Mouse (Mus musculus) gastrocnemius, adult 18-20 months (tissue): ENCODE results near the gene Scamp2. TPM values are rescaled to one million over a fixed set of nuclear protein-coding genes. Genes with fewer than 3 reads are reported as not detected.
A peak's percentile ranks its signal among the peaks of the same experiment; 100 is the strongest.

Experiments
- DNase-seq: peaks from one replicate; pipeline ENCODE4 v3.0.0; 2021; ENCODE audit warnings: low spot score
- long read RNA-seq, 2 experiments: library from polyadenylated mRNA; stranded (forward); transcript quantifications; one replicate each; pipeline ENCODE4 v2.0.0; 2021
- total RNA-seq, 2 experiments: library from RNA; stranded (reverse); gene quantifications; 2 replicates each; pipeline ENCODE4 v1.2.3; 2021

Scamp2 gene
- 10 to 100 TPM; 41.8 to 43.1 TPM for total RNA-seq
- long read RNA-seq, experiment 1, transcript Scamp2-201 (9 exons, 2,340 nt): major isoform, 104 of 117 reads
- long read RNA-seq, experiment 1, partial matches to known transcripts: 6 of 117 reads
- long read RNA-seq, experiment 1, other reads (novel, unspliced or antisense): 7 of 117 reads
- long read RNA-seq, experiment 2, transcript Scamp2-201 (9 exons, 2,340 nt): major isoform, 70 of 86 reads
- long read RNA-seq, experiment 2, partial matches to known transcripts: 2 of 86 reads
- long read RNA-seq, experiment 2, other reads (novel, unspliced or antisense): 11 of 86 reads

GRCm38 (mm10) chr9:57560861-57561710, at the start of gene Scamp2:
Scamp2 (plus strand) TSS chr9:57560943.
- DNase-seq: peak; percentile 94

GRCm38 (mm10) chr9:57517113-57517512, 43.6 kb upstream of the Scamp2 start:
- peak; percentile 48 for DNase-seq

- no peak for DNase-seq
Observed at GRCm38 (mm10) chr9:57520375-57521055, 40.2 kb upstream of the Scamp2 start.

DNA sequence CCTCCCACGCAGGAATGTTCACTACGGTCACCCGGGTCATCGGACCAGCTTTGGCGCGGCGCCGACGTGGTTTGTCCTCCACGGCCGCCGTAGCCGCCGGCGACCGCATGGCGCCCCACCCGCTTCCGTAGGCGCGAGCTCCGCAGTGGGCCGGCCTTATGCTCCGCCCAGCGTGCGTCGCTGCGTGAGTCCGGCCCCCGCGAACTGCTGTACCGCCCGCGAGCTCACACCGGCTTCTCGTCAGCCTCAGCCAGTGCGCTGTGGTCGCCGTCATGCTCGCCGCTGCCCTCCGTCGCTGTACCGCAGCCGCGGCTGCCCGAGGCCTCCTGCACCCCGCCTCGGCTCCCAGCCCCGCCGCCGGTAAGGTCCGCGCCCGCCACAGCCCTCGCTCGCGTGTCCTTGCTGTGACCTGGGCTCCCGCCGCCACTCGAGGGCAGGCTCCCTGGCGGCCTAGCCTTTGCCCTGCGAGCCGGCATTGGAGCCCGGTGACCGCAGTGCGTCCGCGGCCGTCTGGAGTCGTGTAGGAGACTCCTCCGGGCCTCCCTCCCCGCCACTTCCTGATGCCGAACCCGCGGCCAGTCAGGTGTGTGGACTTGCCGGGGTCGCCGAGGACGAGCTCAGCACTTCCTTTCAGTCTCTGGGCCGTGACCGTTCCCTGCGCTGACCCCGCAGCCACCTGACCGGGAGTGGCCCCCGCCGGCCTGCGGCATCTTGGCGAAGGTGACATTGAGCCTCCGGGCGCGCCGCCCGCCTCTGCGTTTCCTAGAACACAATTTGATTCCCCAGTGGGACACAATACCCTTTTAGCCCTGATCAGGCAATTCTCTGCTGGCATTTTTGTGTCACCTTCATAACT, 39.5 kb upstream of the Scamp2 start, which contains the start of gene Cox5a:
Gene Cox5a (plus strand): TSS at position 219 of the 856 bp plus-strand sequence.
- DNase-seq: peak; percentile 93

- DNase-seq: no peak
Observed at GRCm38 (mm10) chr9:57522114-57522860, 38.5 kb upstream of the Scamp2 start.

- DNase-seq: no peak
Observed at GRCm38 (mm10) chr9:57522861-57523246, 37.9 kb upstream of the Scamp2 start.

GRCm38 (mm10) chr9:57523754-57524153, 37.0 kb upstream of the Scamp2 start:
- DNase-seq: no peak

- no peak for DNase-seq
Observed at GRCm38 (mm10) chr9:57524439-57524838, 36.3 kb upstream of the Scamp2 start.

DNA sequence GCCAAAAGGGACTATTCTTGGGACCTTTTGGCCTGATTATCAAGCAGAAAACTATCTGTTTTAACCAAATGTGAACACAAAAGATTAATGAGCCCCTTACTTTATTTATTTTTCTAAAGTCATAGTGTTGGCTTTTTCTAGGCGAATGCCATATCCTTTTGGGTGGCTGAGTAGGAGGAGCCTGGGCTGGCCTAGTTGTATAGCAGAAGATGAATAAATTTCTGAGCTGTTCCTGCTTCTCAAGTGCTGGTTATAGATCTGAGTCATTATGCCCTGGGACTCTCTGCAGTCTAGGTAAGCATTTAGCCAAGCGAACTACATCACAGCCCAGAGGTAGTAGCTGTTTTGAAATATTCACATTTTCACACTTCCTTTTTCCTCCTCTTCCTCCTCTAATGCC, 35.2 kb upstream of the Scamp2 start:
- no peak for DNase-seq

DNA sequence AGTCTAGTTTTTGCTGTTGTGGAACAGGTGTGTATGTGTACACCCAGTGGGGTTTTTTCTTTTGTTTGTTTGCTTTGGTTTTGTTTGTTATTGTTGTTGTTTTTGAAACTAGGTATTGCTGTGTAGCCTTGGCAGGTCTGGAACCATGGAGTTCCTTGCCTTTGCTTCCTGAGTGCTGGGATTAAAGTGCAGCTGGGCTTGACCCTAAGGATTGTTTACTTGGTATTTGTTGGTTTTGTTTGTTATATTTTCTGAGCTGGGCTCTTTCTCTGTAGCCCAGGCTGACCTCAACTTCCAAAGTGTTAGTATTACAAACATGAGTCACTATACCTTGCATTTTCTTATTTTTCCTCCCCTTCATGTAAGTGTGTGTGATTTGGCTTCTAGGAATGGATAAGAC, 34.3 kb upstream of the Scamp2 start:
- no peak for DNase-seq

DNA sequence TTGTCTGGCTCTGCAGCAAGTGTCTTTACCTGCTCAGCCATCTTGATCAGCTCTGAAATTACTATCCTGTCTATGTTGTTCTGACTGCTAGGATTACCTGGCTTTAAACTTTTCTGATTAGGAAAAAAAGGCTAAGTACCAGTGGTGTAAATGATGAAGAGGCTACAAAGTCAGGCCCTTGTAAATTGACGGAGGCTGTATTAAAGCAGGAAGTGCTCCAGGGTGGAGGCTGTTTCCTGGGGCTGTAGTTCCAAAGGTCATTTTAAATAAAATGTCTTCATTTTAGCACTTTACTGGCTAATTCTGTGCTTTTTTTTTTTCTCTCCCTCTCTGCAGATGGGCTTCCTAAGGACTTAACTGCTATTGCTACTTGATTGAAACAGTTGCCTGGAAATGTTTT, 28.8 kb upstream of the Scamp2 start:
- DNase-seq: no peak

GRCm38 (mm10) chr9:57536362-57536761, 24.4 kb upstream of the Scamp2 start:
- DNase-seq: no peak

DNA sequence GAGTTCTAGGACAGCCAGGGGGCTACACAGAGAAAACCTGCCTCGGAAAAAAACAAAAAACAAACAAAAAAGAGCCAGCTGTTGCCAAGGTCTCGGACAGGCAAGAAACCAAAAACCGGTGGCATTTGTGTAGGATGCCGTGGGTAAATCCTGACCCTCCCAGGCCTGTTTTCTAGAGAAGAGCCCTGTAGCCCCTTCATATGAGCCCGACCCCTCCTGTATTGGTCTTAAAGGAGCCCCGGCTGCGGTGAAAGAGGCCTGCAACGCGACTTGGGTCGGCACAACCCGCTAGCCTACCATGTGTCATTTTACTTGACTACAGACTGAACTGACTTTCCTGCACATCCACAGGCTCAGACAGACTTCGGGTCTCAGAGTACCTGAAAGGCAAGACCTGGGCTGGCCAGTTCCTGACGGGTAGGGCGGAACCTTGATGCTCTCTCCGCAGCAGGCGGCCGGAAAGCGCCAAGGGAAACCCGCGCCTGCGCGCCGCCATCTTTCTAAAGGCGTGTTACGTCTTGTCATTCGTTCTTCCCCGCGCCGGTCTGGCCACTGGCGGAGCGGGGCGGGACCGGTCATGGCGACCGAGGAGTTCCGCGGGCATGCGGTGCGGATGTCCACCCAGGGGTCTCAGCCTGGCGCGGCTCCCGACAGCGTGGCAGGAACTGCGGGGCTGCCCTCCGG, 23.6 kb upstream of the Scamp2 start, which contains the start of gene Fam219b:
Gene Fam219b (plus strand): TSS at position 485 of the 684 bp plus-strand sequence.
- peak; percentile 90 for DNase-seq

DNA sequence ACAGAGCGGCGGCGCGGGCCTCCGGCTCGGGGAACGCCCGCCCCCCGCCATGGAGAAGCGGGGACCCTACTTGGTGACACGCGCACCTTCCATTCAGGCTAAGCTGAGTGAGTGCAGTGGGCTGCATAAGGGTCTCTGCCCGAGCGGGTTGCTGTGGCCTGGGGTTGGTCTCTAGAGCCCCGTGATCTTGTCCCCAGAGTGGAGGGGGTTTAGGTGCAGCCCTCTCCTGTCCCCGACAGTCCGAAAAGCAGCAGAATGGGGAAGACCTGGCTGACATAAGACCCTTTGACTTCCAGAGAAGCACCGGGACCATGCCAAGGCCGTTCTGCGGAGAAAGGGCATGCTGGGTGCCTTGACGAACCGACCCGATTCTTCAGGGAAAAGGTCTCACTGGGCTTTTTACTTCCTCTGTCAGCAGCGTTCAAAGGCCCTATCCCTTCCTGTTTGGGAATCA, 23.0 kb upstream of the Scamp2 start:
- no peak for DNase-seq

GRCm38 (mm10) chr9:57539550-57539949, 21.2 kb upstream of the Scamp2 start:
- DNase-seq: no peak

GRCm38 (mm10) chr9:57541312-57541711, 19.4 kb upstream of the Scamp2 start:
- DNase-seq: peak; percentile 54

DNA sequence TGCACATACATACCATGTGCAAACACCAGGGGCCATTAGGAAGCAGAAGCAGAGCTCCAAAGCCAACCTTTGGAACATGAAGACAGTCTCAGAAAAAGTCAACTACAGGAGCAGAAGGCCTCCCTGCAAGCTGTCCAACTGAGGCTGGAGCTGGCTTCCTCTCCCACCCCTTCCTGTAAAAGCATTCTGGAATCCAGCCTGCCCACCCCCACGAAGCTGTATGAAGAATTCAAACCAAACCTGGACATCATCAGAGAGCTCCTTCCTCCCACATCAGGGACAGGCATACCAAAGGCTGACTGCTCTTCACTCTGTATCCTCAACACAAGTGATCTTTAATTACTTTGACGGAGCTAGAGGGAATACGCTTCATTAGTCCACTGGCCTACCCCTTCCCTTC, 16.8 kb upstream of the Scamp2 start:
- DNase-seq: no peak

GRCm38 (mm10) chr9:57547287-57547686, 13.5 kb upstream of the Scamp2 start:
- DNase-seq: peak; percentile 87

DNA sequence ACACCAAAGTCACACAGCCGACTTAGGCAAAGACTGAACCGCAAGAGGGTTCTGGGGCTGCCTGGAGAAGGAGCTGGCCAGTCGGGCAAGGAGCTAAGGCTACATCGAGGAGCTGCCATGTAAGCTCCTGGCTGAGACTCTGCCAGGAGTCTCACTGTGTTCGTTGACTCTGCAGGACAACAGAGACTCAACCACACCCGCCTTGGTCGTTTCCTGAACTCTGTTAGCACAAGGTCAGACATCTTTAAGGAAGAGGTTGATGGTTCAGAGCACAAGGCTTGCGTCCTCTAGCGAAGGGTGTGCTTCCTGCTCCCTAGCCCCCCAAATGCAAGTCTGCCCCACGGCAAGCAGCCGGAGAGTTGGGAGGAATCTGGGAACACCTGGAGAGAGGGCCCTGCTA, 12.9 kb upstream of the Scamp2 start:
- DNase-seq: no peak

- DNase-seq: no peak
Observed at GRCm38 (mm10) chr9:57549186-57549585, 11.6 kb upstream of the Scamp2 start.
